Mouse (Mus musculus) embryonic fibroblast, embryonic 13.5 days (primary cell): ENCODE results near the gene 1700034I23Rik.

ENCODE experiments used
- CTCF ChIP-seq: IDR thresholded peaks from 2 replicates; pipeline ENCODE4 v1.5.1; 2011; ENCODE audit warnings: mild to moderate bottlenecking, control low read depth, low read length, moderate library complexity, borderline replicate concordance; ENCODE audit not compliant: insufficient read depth
- POLR2A ChIP-seq: IDR thresholded peaks from 2 replicates; pipeline ENCODE4 v1.6.1; 2011; ENCODE audit warnings: low read depth, mild to moderate bottlenecking, control low read depth, low read length, moderate library complexity

DNA sequence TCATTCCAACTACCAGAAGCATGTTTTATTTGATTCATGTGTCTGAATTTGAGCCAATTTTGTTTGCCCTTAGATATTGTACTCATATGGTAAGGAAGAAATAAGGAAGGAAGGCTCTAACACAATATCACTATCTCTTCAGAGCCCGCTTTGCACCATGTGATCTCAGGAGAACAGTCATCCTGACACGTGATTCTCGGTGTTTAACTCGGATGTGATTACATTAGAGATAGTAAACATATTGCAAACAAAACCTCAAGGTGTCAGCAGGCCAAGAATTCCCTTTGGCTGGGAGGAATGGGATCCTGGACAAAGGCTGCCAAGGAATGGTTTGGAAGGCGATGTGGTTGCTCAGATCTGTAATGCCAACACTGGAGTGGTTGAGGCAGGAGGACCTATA lies 35.8 kb upstream of the 1700034I23Rik start:
- no peak for TF ChIP-seq CTCF
- no peak for TF ChIP-seq POLR2A
